Mouse (Mus musculus) MEL (cell line): ENCODE measurements around the gene Maml3. TPM values are rescaled to one million over a fixed set of nuclear protein-coding genes. Genes with fewer than 3 reads are reported as not detected.
A peak's percentile ranks its signal among the peaks of the same experiment; 100 is the strongest.

Experiments
- DNase-seq: peaks from one replicate; pipeline ENCODE4 v3.0.0; 2011; ENCODE audit warnings: low read depth, low spot score
- H3K27ac ChIP-seq: 2 replicates; pipeline ENCODE4 v1.5.1; 2012; ENCODE audit warnings: low read depth, mild to moderate bottlenecking, control low read depth, low read length, moderate library complexity; ENCODE audit not compliant: control insufficient read depth
- H3K27me3 ChIP-seq, 2 experiments: fragments of 150-350 bp in 1 of 2; sonication (generic) in 1 of 2; 2 replicates each; pipeline ENCODE4 v1.6.1; 2012; ENCODE audit warnings: low read length in 2 of 2, mild to moderate bottlenecking in 2 of 2, improper control_type of control experiment in 1 of 2, moderate library complexity in 1 of 2; ENCODE audit not compliant: insufficient read depth in 2 of 2, control insufficient read depth in 1 of 2
- H3K36me3 ChIP-seq, 2 experiments: 2 replicates each; pipeline ENCODE4 v1.6.1; 2012 to 2014; ENCODE audit warnings: low read length in 2 of 2, improper control_type of control experiment in 1 of 2, inconsistent platforms in 1 of 2, mild to moderate bottlenecking in 1 of 2; ENCODE audit not compliant: insufficient read depth in 2 of 2, control insufficient read depth in 1 of 2
- H3K4me1 ChIP-seq, 2 experiments: fragments of 150-350 bp in 1 of 2; sonication (generic) in 1 of 2; 2 replicates each; pipeline ENCODE4 v1.6.1; 2012; ENCODE audit warnings: low read length in 2 of 2, improper control_type of control experiment in 1 of 2, mild to moderate bottlenecking in 1 of 2; ENCODE audit not compliant: insufficient read depth in 2 of 2, control insufficient read depth in 1 of 2
- H3K4me3 ChIP-seq, 2 experiments: fragments of 150-350 bp in 1 of 2; sonication (generic) in 1 of 2; 2 replicates each; pipeline ENCODE4 v1.5.1; 2012; ENCODE audit warnings: low read depth in 2 of 2, low read length in 2 of 2, mild to moderate bottlenecking in 2 of 2, moderate library complexity in 2 of 2, control low read depth in 1 of 2, improper control_type of control experiment in 1 of 2; ENCODE audit not compliant: control insufficient read depth in 1 of 2, insufficient read depth in 1 of 2
- H3K79me2 ChIP-seq: 2 replicates; pipeline ENCODE4 v1.6.1; 2012; ENCODE audit warnings: mild to moderate bottlenecking, low read length, moderate library complexity; ENCODE audit not compliant: control insufficient read depth, poor library complexity, insufficient read depth
- H3K9ac ChIP-seq: 2 replicates; pipeline ENCODE4 v1.6.1; 2012; ENCODE audit warnings: low read depth, mild to moderate bottlenecking, control low read depth, low read length, moderate library complexity; ENCODE audit not compliant: control insufficient read depth, poor library complexity, severe bottlenecking
- H3K9me3 ChIP-seq: fragments of 150-350 bp; sonication (generic); replicated peaks from 2 replicates; pipeline ENCODE4 v1.6.1; 2012; ENCODE audit warnings: mild to moderate bottlenecking, low read length, improper control_type of control experiment, moderate library complexity; ENCODE audit not compliant: insufficient read depth
- BHLHE40 ChIP-seq: IDR thresholded peaks from 2 replicates; pipeline ENCODE4 v1.6.1; 2012; ENCODE audit warnings: low read depth, mild to moderate bottlenecking, inconsistent platforms, low read length, improper control_type of control experiment, borderline replicate concordance
- CHD1 ChIP-seq: IDR thresholded peaks from 2 replicates; pipeline ENCODE4 v1.6.1; 2012; ENCODE audit warnings: low read depth, mild to moderate bottlenecking, inconsistent platforms, low read length, improper control_type of control experiment
- CTCF ChIP-seq, 3 experiments: IDR thresholded peaks in 2 of 3; conservative IDR thresholded peaks in 1 of 3; 2 replicates each; pipeline ENCODE4 v1.5.1; 2011 to 2012; ENCODE audit warnings: low read length in 3 of 3, low read depth in 2 of 3, mild to moderate bottlenecking in 2 of 3, improper control_type of control experiment in 1 of 3, inconsistent platforms in 1 of 3, mixed read lengths in 1 of 3, moderate library complexity in 1 of 3; ENCODE audit not compliant: control insufficient read depth in 1 of 3, insufficient read depth in 1 of 3, poor library complexity in 1 of 3, severe bottlenecking in 1 of 3
- GABPA ChIP-seq: IDR thresholded peaks from 2 replicates; pipeline ENCODE4 v1.6.1; 2012; ENCODE audit warnings: low read depth, mild to moderate bottlenecking, inconsistent platforms, low read length, improper control_type of control experiment, moderate library complexity
- HCFC1 ChIP-seq: IDR thresholded peaks from 2 replicates; pipeline ENCODE4 v1.6.1; 2012; ENCODE audit warnings: low read depth, mild to moderate bottlenecking, inconsistent platforms, low read length, improper control_type of control experiment, moderate library complexity
- MAX ChIP-seq: IDR thresholded peaks from 2 replicates; pipeline ENCODE4 v1.6.1; 2011; ENCODE audit warnings: low read length, improper control_type of control experiment
- MAZ ChIP-seq: IDR thresholded peaks from 2 replicates; pipeline ENCODE4 v1.6.1; 2012; ENCODE audit warnings: low read depth, mild to moderate bottlenecking, inconsistent platforms, low read length, improper control_type of control experiment
- MEF2A ChIP-seq: IDR thresholded peaks from 2 replicates; pipeline ENCODE4 v1.6.1; 2014; ENCODE audit warnings: low read depth, mild to moderate bottlenecking, inconsistent platforms, low read length, improper control_type of control experiment; ENCODE audit not compliant: poor library complexity, insufficient replicate concordance, severe bottlenecking; ENCODE audit errors: extremely low read depth
- MXI1 ChIP-seq: IDR thresholded peaks from 2 replicates; pipeline ENCODE4 v1.6.1; 2011; ENCODE audit warnings: mild to moderate bottlenecking, low read depth, low read length, improper control_type of control experiment
- MYC ChIP-seq: IDR thresholded peaks from 2 replicates; pipeline ENCODE4 v1.6.1; 2011; ENCODE audit warnings: low read depth, mild to moderate bottlenecking, low read length, improper control_type of control experiment, moderate library complexity
- NELFE ChIP-seq: IDR thresholded peaks from 2 replicates; pipeline ENCODE4 v1.6.1; 2011; ENCODE audit warnings: low read depth, low read length, improper control_type of control experiment
- RAD21 ChIP-seq: IDR thresholded peaks from 2 replicates; pipeline ENCODE4 v1.6.1; 2011; ENCODE audit warnings: mild to moderate bottlenecking, low read depth, low read length, improper control_type of control experiment
- SIN3A ChIP-seq: IDR thresholded peaks from 2 replicates; pipeline ENCODE4 v1.6.1; 2012; ENCODE audit warnings: low read length, improper control_type of control experiment, inconsistent platforms
- TAL1 ChIP-seq: IDR thresholded peaks from 2 replicates; pipeline ENCODE4 v1.6.1; 2012; ENCODE audit warnings: mild to moderate bottlenecking, inconsistent platforms, low read length, moderate library complexity, mixed read lengths
- TCF12 ChIP-seq: IDR thresholded peaks from 2 replicates; pipeline ENCODE4 v1.6.1; 2014; ENCODE audit warnings: low read depth, mild to moderate bottlenecking, inconsistent platforms, low read length, improper control_type of control experiment, moderate library complexity
- UBTF ChIP-seq: IDR thresholded peaks from 2 replicates; pipeline ENCODE4 v1.6.1; 2012; ENCODE audit warnings: low read depth, mild to moderate bottlenecking, inconsistent platforms, low read length, improper control_type of control experiment, moderate library complexity, borderline replicate concordance; ENCODE audit not compliant: insufficient read depth
- USF1 ChIP-seq: IDR thresholded peaks from 2 replicates; pipeline ENCODE4 v1.6.1; 2014; ENCODE audit warnings: low read depth, mild to moderate bottlenecking, inconsistent platforms, low read length, improper control_type of control experiment, moderate library complexity
- USF2 ChIP-seq, 2 experiments: IDR thresholded peaks; 2 replicates each; pipeline ENCODE4 v1.6.1; 2011 to 2012; ENCODE audit warnings: improper control_type of control experiment in 2 of 2, low read length in 2 of 2, borderline replicate concordance in 1 of 2, inconsistent platforms in 1 of 2, low read depth in 1 of 2, mild to moderate bottlenecking in 1 of 2; ENCODE audit not compliant: insufficient read depth in 1 of 2
- ZC3H11A ChIP-seq: IDR thresholded peaks from 2 replicates; pipeline ENCODE4 v1.6.1; 2012; ENCODE audit warnings: low read depth, mild to moderate bottlenecking, inconsistent platforms, low read length, improper control_type of control experiment
- ZKSCAN1 ChIP-seq: IDR thresholded peaks from 2 replicates; pipeline ENCODE4 v1.6.1; 2012; ENCODE audit warnings: low read depth, mild to moderate bottlenecking, inconsistent platforms, low read length, improper control_type of control experiment, moderate library complexity
- ZMIZ1 ChIP-seq: IDR thresholded peaks from 2 replicates; pipeline ENCODE4 v1.6.1; 2012; ENCODE audit warnings: low read depth, mild to moderate bottlenecking, inconsistent platforms, low read length, improper control_type of control experiment, moderate library complexity
- ZNF384 ChIP-seq: IDR thresholded peaks from 2 replicates; pipeline ENCODE4 v1.6.1; 2012; ENCODE audit warnings: low read depth, mild to moderate bottlenecking, inconsistent platforms, low read length, improper control_type of control experiment
- polyA plus RNA-seq, 2 experiments: library from polyadenylated mRNA; stranded (reverse) in 1 of 2; unstranded in 1 of 2; fragments of >175 nt in 1 of 2; fragments of >200 nt in 1 of 2; gene quantifications; 2 replicates each; pipeline versions ENCODE4 v1.2.1 to v1.2.4; 2012; ENCODE audit warnings: low replicate concordance in 2 of 2, low read depth in 1 of 2; ENCODE audit not compliant: insufficient read length in 2 of 2, insufficient read depth in 1 of 2, missing spikeins in 1 of 2
- total RNA-seq: library from RNA; depleted of rRNA; stranded (reverse); fragments of 300-350 nt; gene quantifications from 2 replicates; pipeline ENCODE4 v1.2.3, GENCODE M21; 2012

The Maml3 gene
- total and polyA plus RNA-seq, 3 experiments: 2.0 to 4.1 TPM; not detected in 1

- H3K4me1 ChIP-seq: no peaks in the 10 kb centered on the region
- H3K27ac ChIP-seq: no peak overlapping the region
- no peaks in the 10 kb centered on the region for H3K79me2 ChIP-seq
Measured at GRCm38 (mm10) chr3:51701950-51702349, 402.9 kb downstream of the Maml3 start.

GRCm38 (mm10) chr3:51701281-51701751 is 403.6 kb downstream of the Maml3 start:
- no peak overlapping the region for H3K4me3 ChIP-seq
- no peak for DNase-seq
- no peak overlapping the region for H3K27ac ChIP-seq
- H3K79me2 ChIP-seq: no peaks in the 10 kb centered on the region
- H3K4me1 ChIP-seq: no peaks in the 10 kb centered on the region
- H3K9me3 ChIP-seq: no peaks in the 10 kb centered on the region
- no peaks in the 10 kb centered on the region for H3K36me3 ChIP-seq
- no peaks in the 10 kb centered on the region for H3K27me3 ChIP-seq
- TF ChIP-seq UBTF (no peak), ZC3H11A (0 out of 2 replicates have a peak, but pooled peaks have one; percentile 6), CTCF (IDR thresholded peaks at IDR 0.05 in 2 of 3, conservative IDR thresholded peaks at IDR 0.05 in 1 of 3; ENCODE audit: control insufficient read depth in 1 of 3, insufficient read depth in 1 of 3, low read depth in 2 of 3, low read length in 3 of 3, poor library complexity in 1 of 3, severe bottlenecking in 1 of 3) (peak in 2 of 3 experiments; percentile 36 to 61; a peak in 4 of 6 replicates), RAD21 (peak; percentile 24)
- no peak overlapping the region for H3K9ac ChIP-seq

More at GRCm38 (mm10) chr3:51701950-51702349, 402.9 kb downstream of the Maml3 start:
- Histone ChIP-seq H3K9ac (no peak overlapping the region), H3K36me3 (no peaks in the 10 kb centered on the region), H3K27me3 (no peaks in the 10 kb centered on the region), H3K9me3 (no peaks in the 10 kb centered on the region), H3K4me3 (no peak overlapping the region)
- no peak for DNase-seq
- TF ChIP-seq MXI1 (no peak), MEF2A (no peak), TCF12 (no peak), USF1 (no peak), GABPA (no peak)

- Histone ChIP-seq H3K36me3 (no peaks in the 10 kb centered on the region), H3K4me3 (no peak overlapping the region), H3K27ac (no peak overlapping the region)
- no peak for DNase-seq
- TF ChIP-seq CHD1: no peak
- no peak for TF ChIP-seq TCF12
- TF ChIP-seq BHLHE40: no peak
- TF ChIP-seq ZNF384: no peak
- no peak for TF ChIP-seq RAD21
- TF ChIP-seq SIN3A: no peak
- TF ChIP-seq MYC: no peak
- TF ChIP-seq MAZ: no peak
- no peak for TF ChIP-seq ZMIZ1
- TF ChIP-seq ZKSCAN1: no peak
- TF ChIP-seq NELFE: no peak
- TF ChIP-seq HCFC1: no peak
- no peak for TF ChIP-seq TAL1
- TF ChIP-seq MAX: no peak
- no peak for TF ChIP-seq USF2 (IDR thresholded peaks at IDR 0.05; ENCODE audit: borderline replicate concordance in 1 of 2, insufficient read depth in 1 of 2, low read depth in 1 of 2, low read length in 2 of 2)
- TF ChIP-seq, all 39 proteins: peak for 0
- Histone ChIP-seq H3K9ac (no peak overlapping the region), H3K79me2 (no peaks in the 10 kb centered on the region), H3K27me3 (no peaks in the 10 kb centered on the region), H3K4me1 (no peaks in the 10 kb centered on the region), H3K9me3 (no peaks in the 10 kb centered on the region)
Measured at GRCm38 (mm10) chr3:51700731-51701280, 404.1 kb downstream of the Maml3 start.
